Comparison of ENCODE assay signal across 11 mouse cellular contexts in genomic region chr7:130982371-130982770, GRCm38 (mm10). TPM values are rescaled to one million over a fixed set of nuclear protein-coding genes. Genes with fewer than 3 reads are reported as not detected.
A peak's percentile ranks its signal among the peaks of the same experiment; 100 is the strongest.
DNase-seq lines count a peak whose midpoint lies in the region; ATAC-seq lines count a peak whose summit lies in the region.
"Had no signal": no experiment of that assay in that cellular context is flagged by ENCODE, and none has a peak within 500 bp of the region (broad histone marks: within the 10 kb centered on the region; RNA-seq: fewer than 3 reads in every experiment).

No protein-coding gene starts in this region.

- DNase-seq in heart, adult 8-10 months (ENCODE audit: low spot score) = no peak
- peak; percentile 14 for DNase-seq in WW6 (ENCODE audit: low read depth, low spot score)
- DNase-seq in lung, postnatal 36 days = peak; percentile 87
- no peak for DNase-seq in left cerebral cortex, adult 11 months (ENCODE audit: low spot score)
- no peak for DNase-seq in cerebellum, adult 9-10 months
- DNase-seq in layer of hippocampus, adult 9-10 months (ENCODE audit: low spot score) = no peak
- DNase-seq: cerebellum, postnatal 10 days had no signal

- no peaks in the 10 kb centered on the region for H3K27me3 ChIP-seq in heart, embryonic 13.5 days (replicated peaks)
- no peaks in the 10 kb centered on the region for H3K27me3 ChIP-seq in kidney, embryonic 16.5 days (ENCODE audit: insufficient read depth, low read length)
- H3K27me3 ChIP-seq: hindbrain, embryonic 13.5 days; liver, embryonic 15.5 days had no signal

- H3K9ac ChIP-seq in heart, embryonic 13.5 days = no peak overlapping the region
- no peak overlapping the region for H3K9ac ChIP-seq in kidney, embryonic 16.5 days (replicated peaks; ENCODE audit: low read length)
- H3K9ac ChIP-seq: hindbrain, embryonic 13.5 days; liver, embryonic 15.5 days had no signal

- peaks cover 47% of the 10 kb centered on the region for H3K4me1 ChIP-seq in heart, embryonic 13.5 days
- H3K4me1 ChIP-seq in kidney, embryonic 16.5 days (ENCODE audit: insufficient read depth, low read length) = no peaks in the 10 kb centered on the region; the same call in 1 of the 2 replicates
- H3K4me1 ChIP-seq: liver, embryonic 15.5 days had no signal

- H3K4me3 ChIP-seq in heart, embryonic 13.5 days = no peak overlapping the region
- no peak overlapping the region for H3K4me3 ChIP-seq in kidney, embryonic 16.5 days (ENCODE audit: low read length)
- H3K4me3 ChIP-seq: hindbrain, embryonic 13.5 days; liver, embryonic 15.5 days had no signal

- peak overlapping the region; percentile 22; the same call in 1 of the 2 replicates for H3K4me2 ChIP-seq in heart, embryonic 13.5 days
- H3K4me2 ChIP-seq in kidney, embryonic 16.5 days (replicated peaks; ENCODE audit: low read depth, low read length) = no peak overlapping the region
- H3K4me2 ChIP-seq: hindbrain, embryonic 13.5 days; liver, embryonic 15.5 days had no signal

- H3K27ac ChIP-seq in heart, embryonic 13.5 days (replicated peaks) = peak overlapping the region; percentile 66
- no peak overlapping the region for H3K27ac ChIP-seq in kidney, embryonic 16.5 days (ENCODE audit: low read length)
- H3K27ac ChIP-seq: hindbrain, embryonic 13.5 days; liver, embryonic 15.5 days had no signal

- peaks cover 14% of the 10 kb centered on the region for H3K36me3 ChIP-seq in heart, embryonic 13.5 days
- no peaks in the 10 kb centered on the region for H3K36me3 ChIP-seq in kidney, embryonic 16.5 days (ENCODE audit: insufficient read depth, low read length)
- H3K36me3 ChIP-seq: hindbrain, embryonic 13.5 days; liver, embryonic 15.5 days had no signal

- H3K9me3 ChIP-seq in heart, embryonic 13.5 days = no peaks in the 10 kb centered on the region
- no peaks in the 10 kb centered on the region for H3K9me3 ChIP-seq in kidney, embryonic 16.5 days (ENCODE audit: low read length)
- H3K9me3 ChIP-seq: hindbrain, embryonic 13.5 days; liver, embryonic 15.5 days had no signal

- 26% methylated on average over 4 of the region's 4 CpGs for WGBS in heart, embryonic 13.5 days
- 36% methylated on average over 4 of the region's 4 CpGs for WGBS in kidney, embryonic 16.5 days

- peak; percentile 48; the same call in 1 of the 2 replicates for ATAC-seq in heart, embryonic 13.5 days (ENCODE audit: extremely low read depth, insufficient number of reproducible peaks, low FRiP score, low TSS enrichment)
- peak; percentile 87 for ATAC-seq in kidney, embryonic 16.5 days (ENCODE audit: low FRiP score, low TSS enrichment)

RNA-seq across cellular contexts. Expression of gene Htra1, which starts 46.5 kb away (rescaled TPM):
- polyA plus RNA-seq in heart, embryonic 13.5 days (2015; fragmentation: Nextera tagmentation; extraction: Ambion mirVana) = 52.9 and 65.4 TPM in 2 replicates
- 100 to 1,000 TPM in 3 of 4 experiments, 10 to 100 TPM in 1; 96.9 to 118 (median 112) TPM for total RNA-seq in heart, adult 8-10 months (2022)
- polyA plus RNA-seq in kidney, embryonic 16.5 days (2015; fragmentation: Nextera tagmentation; extraction: Ambion mirVana) = 8.3 and 13.4 TPM in 2 replicates

RNA-seq across cellular contexts. Expression of gene Dmbt1, which starts 49.5 kb away (rescaled TPM):
- polyA plus RNA-seq in heart, embryonic 13.5 days (2015; fragmentation: Nextera tagmentation; extraction: Ambion mirVana) = not detected in 2 replicates
- total RNA-seq in heart, adult 8-10 months (2022) = under 1 TPM in 1 of 4 experiments, not detected in 3; 0.09 TPM
- polyA plus RNA-seq in kidney, embryonic 16.5 days (2015; fragmentation: Nextera tagmentation; extraction: Ambion mirVana) = not detected in 2 replicates
- polyA plus RNA-seq: hindbrain, embryonic 13.5 days had no signal

Comparison
In these comparisons a context has a peak if more than half of its experiments do, and no peak if none do; other contexts are left out.
1. DNase-seq: peak in WW6 (single experiment) and lung, postnatal 36 days (single experiment); none in heart, adult 8-10 months (single experiment), left cerebral cortex, adult 11 months (single experiment), cerebellum, adult 9-10 months (single experiment) and layer of hippocampus, adult 9-10 months (single experiment).